Mouse (Mus musculus): ENCODE measurements at regions not wholly inside any gene's neighbourhood (a gene's known extent, or its start where the extent isn't known, plus 50 kb on each side); places are given as distances from the start of the nearest gene placed in this dataset.

DNA sequence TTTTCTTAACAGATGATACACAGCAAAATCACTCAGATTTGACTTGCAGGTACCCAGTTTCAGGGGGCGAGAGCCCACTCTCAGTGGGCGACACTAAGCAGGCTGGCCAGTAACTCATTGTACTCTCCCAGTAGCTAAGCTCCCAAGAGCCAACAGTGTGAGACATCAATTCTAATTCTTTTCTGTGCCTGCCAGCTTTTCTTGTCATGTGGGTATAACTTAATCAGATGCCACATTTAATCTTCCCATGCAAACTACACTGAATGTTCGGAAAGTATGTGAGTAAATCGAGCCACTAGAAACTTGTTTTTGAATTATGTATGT lies 124.6 kb upstream of the Ubash3b start:
- TF ChIP-seq CTCF (conservative IDR thresholded peaks at IDR 0.05; ENCODE audit: insufficient read depth, insufficient read length, low read depth, low read length) = no peak
- no peak for TF ChIP-seq POLR2A (IDR thresholded peaks at IDR 0.05; ENCODE audit: low read depth, low read length)
